Mouse (Mus musculus) frontal cortex, adult 2 months (tissue): ENCODE measurements around the gene Tas2r144. TPM values are rescaled to one million over a fixed set of nuclear protein-coding genes. Genes with fewer than 3 reads are reported as not detected.

Experiments
- DNase-seq, 2 experiments: peaks; one replicate each; pipeline ENCODE4 v3.0.0; 2022; ENCODE audit warnings: low spot score in 1 of 2; ENCODE audit errors: extremely low spot score in 1 of 2
- polyA plus RNA-seq: library from polyadenylated mRNA; depleted of rRNA; stranded (reverse); fragments of >200 nt; gene quantifications from 2 replicates; pipeline ENCODE4 v1.2.3, GENCODE M21; 2012; rRNA removed

The Tas2r144 gene
- polyA plus RNA-seq = not detected in 2 replicates

DNA sequence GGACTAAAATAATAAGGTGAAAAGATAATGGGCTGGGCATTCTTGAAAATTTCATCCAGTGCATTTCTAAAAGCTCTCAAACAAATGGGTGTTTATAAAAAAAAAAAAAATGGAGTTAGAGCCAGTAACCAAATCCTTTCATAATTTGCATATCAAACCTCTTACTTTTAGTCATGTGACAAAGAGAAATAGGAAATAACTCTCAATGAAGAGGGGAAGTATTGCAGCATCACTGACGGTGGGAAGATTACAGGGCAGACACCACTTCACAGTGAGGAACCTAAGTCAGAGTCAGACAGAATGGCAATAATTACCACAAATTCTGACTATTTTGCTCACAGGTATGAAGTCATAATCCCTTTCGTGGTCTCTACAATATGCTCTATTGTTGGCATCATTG lies at the start of gene Tas2r144:
Gene Tas2r144, plus strand, starts transcription at position 301 of the 400 bp plus-strand sequence.
- no peak for DNase-seq

DNA sequence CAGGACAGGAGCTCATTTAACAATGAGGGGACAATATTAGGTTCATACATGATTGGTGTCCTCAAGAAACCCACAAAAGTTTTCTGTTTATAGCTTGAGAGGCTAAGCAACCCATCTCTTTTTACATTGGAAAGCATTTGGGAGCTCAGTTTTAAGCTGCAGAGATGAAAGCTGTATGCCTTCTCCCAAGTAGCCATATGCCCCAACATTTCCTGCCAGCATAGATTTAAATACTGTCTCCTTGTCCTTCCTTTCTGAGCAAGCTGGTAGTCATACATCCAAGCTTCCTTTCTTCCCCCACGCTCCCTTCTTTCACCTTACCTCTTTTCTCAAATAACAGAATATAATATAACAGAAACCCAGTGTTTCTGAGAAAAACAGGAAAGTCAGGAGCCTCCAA lies 32.7 kb upstream of the Tas2r144 start:
- peak in 1 of 2 experiments; percentile 74 for DNase-seq

DNA sequence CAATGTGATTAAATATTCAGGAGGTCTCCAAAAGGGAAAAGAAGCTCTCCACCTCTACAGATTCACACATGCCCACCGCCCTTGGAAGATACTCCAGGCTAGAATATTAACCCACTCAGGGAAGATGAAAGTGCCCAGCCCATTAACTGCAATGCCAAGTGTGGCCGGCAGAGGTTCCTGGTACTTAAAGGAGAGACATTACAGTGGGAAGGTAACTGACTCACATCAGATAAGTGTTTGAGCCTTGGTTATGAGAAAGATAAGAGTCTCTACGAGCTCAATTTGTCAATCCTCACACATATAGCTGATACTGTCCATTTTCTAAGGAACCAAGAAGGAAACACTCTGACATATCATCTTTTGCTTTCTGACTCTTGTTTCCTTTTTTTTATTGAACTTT lies 28.9 kb upstream of the Tas2r144 start:
- DNase-seq = no peak

DNA sequence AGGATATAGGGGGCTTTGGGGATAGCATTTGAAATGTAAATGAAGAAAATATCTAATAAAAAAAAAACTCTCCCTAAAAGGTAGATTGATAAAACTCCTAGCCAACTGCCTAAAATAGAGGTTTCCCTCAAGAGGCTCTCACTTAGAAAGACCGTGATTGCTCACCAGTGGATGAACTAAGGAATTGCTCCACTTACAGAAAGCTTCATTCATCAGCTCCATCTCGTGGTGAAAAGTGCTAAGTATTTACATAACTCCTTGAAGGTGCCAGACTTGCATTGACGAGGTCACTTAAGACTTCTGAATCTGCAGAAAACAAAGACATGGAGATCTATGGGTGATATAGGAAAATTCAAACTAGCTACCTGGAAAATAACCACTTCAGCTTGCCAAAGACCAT lies 17.4 kb upstream of the Tas2r144 start:
- peak; percentile 48 to 82 for DNase-seq

DNA sequence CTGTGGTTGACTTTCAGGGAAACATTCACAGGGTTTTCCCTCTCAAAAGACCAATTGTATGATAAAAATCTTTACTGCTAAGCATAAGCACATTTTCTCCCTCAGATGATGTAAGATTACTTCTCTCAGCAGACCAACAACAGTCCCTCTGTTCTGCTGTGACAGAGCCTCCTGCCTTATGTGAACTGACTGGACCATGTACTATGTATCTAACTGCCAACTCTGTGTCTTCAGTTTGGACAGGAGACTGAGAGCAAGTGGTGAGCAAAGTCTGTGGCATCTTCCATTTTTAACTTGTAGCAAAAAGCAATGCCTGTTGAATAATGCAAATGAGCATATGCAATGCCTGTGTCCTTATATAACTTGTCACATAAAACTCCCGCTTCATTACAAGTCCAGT lies 15.6 kb upstream of the Tas2r144 start:
- peak in 1 of 2 experiments; percentile 23 for DNase-seq

DNA sequence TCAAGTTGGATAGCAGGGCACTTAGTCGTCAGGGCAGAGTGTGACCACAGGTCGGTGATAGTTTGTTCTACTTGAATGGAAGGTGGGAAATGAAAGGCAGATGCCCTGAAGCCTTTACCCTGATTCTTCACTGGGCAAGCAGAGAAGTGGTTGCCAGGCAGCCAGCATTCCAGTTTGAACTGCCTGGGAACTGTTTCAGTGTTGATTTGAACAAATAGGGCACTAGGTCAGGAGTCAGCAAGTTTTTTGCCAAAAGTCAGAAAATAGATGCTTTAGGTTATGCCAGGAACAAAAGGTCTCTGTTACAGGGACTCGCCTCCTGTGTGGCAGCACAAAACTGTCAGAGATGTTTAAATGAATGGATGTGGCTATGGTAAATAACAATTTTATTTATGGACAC lies 7.2 kb downstream of the Tas2r144 start:
- DNase-seq = no peak

DNA sequence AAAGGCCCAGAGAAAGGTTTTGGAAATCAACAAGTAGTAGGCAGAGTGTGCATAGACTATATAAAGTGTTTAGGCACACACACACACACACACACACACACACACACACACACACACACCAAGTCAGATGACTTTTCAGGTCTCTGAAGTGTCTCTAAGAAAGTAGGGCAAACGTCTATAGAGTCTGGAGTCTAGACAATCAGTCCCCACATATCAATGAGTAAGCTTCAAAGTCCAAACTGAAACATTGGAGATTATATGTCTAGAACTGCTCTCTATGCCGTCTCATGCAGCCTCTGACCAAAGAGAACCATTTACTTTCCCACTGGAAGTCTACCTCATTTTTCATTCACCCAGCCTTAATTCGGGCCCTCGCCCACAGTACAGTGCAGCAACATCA lies 9.9 kb downstream of the Tas2r144 start:
- DNase-seq = no peak

DNA sequence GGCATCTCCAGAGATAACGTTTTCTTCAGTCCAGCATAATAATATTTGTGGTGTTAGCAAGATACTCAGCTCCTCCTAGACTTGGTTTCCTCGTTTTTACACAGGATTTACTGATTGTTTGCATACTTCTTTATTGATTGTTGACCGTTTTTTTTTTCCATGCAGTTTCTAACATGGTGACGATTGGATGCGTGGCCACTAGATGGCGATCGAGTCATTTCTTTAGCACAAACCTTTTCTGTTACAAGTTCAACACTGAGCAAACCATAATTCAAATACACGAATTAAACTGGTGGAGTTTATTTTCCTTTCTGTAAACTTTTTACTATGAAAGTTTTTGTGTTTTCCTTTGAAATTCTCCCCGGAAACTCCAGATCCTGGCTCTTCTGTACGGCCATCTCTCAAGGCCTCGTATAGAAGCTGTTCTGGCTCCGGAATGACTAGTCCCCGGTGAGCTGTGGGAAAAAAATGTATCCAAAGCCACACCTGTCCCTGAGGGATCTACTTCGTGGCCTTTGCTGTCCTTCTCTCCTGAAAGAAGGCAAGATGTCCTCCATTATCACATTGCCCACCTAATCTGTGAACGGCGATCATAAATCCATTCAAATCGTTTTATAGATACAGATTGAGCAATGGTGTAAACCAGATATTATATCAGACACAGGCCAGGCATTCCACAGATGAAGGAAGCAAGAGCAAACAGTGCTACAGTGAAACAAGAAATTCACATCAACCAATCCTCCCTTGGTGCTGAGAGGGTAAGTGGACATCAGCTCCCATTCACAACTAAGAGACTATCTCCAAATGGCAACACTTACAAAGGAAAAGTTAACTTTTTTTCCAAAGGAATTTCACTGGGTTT lies 12.3 kb downstream of the Tas2r144 start:
- peak in 1 of 2 experiments; percentile 83 for DNase-seq

DNA sequence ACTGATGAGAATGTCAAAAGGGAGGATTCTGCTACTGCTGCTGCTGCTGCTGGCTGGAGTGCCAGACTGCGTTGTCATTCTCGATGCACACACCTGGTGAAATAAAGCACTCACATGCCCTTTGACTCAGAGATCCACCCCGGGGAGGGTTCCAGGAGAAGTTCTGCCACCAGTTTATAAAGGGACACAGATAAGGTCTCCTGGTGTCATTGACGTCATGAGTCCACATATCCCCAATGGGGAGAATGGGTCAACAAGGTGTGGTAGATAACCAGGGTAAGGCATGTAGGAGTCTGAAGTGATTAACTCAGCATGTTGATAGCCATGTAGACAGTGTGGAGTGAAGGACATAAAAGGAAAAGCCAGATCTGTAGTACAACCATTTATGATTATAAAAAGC lies 14.5 kb downstream of the Tas2r144 start:
- DNase-seq = no peak

DNA sequence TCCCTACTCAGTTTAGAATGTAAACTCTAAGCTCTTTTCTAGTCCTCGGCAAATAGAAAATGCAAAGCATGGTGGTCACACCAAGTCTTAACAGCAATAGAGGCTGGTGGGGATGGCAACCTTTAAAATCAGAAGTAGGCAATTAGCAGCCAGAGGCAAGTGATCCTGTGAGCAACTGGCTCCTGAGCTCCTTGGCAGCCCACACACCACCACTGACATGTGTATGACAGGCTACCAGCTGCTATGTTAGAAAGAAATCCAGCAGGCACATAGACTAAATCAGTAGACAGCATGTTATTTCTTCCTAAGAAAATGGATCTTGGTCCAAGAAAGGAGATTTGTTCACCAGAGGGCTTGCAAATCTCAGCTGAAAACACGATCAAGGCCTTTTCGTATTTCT lies 16.1 kb downstream of the Tas2r144 start:
- DNase-seq = peak; percentile 56 to 60

DNA sequence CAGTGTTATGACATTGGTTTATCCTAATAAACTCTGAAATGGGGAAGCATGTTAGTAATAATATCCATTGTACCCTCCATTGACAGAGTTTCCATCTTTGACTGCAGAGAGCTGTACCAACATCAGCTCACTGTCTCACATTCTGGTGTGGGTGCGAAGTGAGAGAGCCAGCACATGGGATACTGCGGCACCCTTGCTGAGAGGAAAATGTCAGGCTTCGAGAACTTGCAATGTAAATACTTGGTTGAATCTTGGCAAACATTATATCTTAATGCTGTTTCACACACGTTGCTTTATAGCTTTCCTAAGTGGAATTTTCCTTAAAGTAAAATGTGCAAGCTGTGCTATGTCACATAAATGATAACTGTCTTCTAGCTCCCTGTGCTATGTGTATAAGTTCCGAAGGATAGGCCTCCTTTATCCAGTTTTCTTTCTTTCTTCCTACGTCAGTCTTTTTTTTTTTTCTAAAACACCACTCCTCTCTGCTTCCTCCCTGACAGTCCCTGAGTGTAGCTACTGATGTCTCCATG lies 22.2 kb downstream of the Tas2r144 start:
- peak; percentile 57 to 69 for DNase-seq

DNA sequence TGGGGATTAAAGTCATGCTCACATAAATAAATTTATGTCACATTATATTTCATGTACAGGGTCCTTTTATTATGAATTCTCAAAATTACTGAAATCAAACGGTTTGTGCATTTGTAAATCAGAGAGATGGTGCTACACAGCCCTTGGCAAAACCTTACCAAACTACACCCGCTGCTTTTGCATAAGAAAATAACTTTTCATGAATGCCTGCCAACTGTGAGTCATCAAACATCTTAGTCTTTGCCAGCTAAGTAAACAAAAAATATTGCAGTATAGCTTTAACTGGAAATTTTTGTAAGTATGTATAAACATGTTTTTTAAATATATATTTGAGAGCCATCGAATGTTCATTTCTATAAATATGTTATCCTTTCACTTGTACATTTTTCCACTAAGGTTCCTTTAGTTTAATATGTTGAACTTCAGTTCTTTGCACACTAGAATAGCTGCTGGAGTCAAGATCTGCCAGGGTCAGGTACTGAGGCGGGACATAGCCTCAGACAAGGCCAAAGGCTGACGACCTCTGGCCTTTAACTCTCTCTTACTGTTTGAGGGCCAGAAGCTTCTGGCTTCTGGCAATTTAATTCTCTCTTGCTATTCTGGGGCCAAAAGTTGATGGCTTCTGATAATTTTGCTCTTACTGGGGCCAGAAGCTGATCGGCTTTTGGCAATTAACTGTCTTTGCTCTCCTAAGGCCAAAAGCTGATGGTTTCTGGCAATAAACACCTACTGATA lies 26.4 kb downstream of the Tas2r144 start:
- peak in 1 of 2 experiments; percentile 63 for DNase-seq

DNA sequence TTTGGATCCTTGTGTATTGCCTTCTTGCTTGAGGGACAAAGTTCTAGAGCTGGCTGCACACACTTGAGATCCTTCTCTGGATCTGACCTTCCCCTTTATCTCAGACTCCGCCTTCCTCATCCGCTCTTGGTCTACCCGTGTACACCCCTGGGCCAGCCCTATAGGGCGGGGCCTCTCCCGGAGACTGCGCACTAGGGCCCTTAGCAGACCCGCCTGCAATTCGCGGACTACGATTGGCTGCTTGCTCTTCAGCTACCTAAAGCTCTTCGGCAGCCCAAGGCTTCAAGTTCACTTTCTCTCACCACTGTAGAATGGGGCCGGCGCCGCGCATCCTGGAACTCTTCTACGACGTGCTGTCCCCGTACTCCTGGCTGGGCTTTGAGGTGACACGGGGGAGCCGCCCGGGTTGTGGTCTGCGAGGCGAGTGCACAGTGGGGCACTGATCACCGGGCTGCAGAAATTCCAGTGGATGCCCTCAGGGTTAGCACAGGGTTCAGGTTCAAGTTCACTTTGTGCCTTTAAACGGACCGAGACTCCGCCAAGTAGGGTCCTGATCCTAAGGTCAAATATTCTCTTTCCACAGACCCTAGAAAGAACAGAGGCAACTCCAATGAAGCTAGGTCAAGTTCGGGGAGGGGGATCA lies 30.7 kb downstream of the Tas2r144 start, which contains the start of gene Gstk1:
Gene Gstk1, plus strand, starts transcription at position 225 of the 643 bp plus-strand sequence.
- DNase-seq = peak; percentile 41 to 62

DNA sequence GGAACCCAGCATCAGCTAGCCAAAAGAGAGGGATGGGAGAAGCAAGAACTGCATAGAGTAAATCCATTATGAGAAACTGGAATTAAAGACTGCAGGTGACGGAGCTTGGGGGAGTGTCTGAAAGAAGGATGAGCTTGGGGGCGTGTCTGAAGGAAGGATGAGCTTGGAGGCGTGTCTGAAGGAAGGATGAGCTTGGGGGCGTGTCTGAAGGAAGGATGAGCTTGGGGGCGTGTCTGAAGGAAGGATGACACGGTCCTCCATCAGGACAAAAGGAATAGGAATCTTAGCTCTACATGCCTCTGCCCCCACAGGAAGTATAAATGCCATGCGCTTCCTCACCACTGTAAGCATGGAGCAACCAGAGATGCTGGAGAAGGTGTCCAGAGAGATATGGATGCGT lies 32.0 kb downstream of the Tas2r144 start:
- no peak for DNase-seq

DNA sequence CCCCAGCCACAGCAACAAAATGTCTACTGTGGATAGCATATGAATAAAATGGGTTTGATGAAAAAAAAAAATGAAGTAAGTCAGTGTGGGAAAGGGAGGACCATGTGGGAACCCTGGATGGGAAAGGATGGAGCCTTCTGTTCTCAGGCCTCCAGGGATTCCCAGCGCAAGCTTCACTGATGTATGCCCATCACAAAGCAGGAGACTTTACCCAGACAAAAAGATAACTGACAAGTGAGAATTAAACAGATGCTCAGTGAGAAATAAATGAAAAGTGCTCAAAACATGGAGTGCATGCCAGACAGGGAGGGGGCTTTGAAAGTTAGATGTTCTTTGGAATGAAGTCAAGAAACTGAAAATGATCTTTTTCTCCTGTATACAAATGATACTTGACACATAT lies 32.9 kb downstream of the Tas2r144 start:
- DNase-seq = no peak

DNA sequence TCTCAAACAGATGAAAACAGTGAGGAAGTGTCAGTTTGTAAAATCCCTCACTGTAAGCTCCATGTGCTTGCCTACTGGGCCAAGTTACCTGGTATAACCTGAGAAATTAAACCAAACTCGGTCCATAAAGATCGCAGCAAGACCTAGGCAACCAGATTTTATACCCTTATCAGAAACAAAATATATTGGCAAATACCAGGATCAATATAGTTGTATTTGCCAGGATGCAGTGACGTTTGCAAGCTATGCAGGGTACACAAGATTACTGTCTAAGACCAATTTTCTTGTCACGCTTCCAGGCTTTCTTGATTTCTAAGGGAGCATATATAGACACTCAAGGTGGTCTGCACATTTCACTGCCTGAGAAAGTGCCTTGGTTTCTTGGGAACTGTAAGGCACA lies 36.7 kb downstream of the Tas2r144 start:
- DNase-seq = no peak

DNA sequence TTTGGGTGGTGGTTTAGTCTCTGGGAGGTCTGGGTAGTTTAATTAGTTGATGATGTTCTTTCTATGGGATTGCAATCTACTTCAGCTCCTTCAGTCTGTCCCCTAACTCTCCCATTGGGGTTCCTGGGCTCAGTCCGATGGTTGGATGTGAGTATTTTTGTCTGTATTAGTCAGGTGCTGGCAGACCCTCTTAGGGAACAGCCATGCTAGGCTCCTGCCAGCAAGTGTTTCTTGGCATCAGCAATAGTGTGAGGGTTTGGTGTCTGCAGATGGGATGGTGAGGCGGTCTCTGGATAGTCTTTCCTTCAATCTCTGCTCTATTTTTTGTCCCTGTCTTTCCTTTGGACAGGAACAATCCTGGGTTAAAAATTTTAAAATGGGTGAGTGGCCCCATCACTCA lies 38.0 kb downstream of the Tas2r144 start:
- no peak for DNase-seq

DNA sequence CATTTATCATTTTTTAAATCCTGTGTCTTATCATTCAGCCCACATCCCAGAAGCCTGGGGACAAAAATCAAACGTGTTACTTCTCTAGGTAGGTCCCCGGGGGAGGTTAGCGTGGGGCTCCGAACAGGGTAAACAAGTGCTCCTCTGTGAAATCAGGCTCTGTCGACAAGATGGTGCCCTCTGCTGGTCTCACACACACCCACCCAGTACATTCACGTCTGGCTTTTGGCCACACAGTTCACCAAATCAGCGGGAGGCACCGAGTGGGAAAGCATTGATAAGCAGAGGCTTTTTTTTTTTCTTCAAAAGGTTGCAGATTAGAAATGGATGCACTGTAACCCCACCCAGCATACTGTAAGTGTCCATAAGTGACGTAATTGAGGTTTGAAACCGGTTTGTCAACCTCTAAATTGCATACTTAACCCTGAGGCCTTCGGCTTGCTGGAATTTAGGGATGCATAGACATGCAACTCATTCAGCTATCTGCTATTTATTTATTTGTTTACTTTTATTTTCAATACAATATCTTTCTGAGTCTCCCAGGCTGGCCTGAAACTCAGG lies 42.3 kb downstream of the Tas2r144 start:
- peak in 1 of 2 experiments; percentile 68 for DNase-seq

DNA sequence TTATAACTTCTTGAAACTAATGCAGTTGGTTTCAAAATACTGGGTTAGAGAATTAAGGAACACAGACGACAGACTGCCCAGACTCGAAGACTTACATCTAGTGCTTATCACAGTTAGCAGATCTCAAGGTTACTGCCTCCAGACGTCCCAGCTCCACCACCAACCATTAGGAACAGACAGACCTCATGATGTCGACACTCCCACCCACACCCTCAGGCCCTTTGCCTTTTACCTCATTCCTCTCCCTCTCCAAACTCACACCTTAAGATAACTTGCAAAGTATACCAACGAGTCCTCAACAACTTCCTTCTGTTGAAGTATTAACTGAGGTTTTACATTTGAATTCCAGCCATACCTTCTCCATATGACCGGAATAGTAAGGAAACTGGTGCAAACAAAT lies 45.3 kb downstream of the Tas2r144 start:
- DNase-seq = no peak

DNA sequence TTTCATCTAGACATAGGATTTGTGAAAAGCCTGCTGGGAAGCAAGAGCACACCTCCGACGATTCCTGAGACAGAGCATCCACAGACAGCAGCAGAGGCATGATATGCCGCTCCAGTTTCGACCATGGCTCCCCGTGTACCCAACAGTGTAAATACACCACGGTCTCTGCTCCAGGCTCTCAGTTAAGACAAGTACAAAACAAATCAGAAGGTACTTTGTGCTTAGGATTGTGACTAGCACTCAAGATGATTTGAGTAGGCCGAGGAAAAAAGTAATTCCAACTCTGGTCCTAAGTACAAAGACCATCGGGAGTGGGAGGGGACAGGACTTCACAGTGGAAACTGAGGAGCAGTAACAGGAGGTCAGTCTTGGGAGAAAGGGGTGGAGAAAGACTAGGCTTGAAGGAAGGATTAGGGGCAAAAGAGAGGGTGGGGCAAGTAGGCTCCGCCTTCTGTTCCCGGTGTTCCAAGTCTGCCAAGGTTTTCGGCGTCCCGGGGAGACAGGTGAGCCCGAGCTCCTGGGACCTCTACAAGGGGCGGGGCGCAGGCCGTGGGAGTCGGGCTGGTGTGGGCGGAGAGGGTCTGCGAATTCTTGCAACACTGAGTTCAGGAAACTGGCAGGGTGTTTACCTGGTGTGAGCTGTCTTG lies 46.5 kb downstream of the Tas2r144 start, which contains the start of gene Tmem139:
Gene Tmem139, plus strand, starts transcription at position 447 of the 647 bp plus-strand sequence.
- DNase-seq = no peak
